Mouse (Mus musculus): ENCODE measurements around the gene Dio2. TPM values are rescaled to one million over a fixed set of nuclear protein-coding genes. Genes with fewer than 3 reads are reported as not detected.

The Dio2 gene
- polyA plus RNA-seq, 1 experiment from 2014 or later, result 0.44 TPM

GRCm38 (mm10) chr12:90694135-90694534 lies 44.1 kb downstream of the Dio2 start:
- 70% methylated on average over 2 of the region's 2 CpGs for WGBS

More at GRCm38 (mm10) chr12:90694135-90694534, 44.1 kb downstream of the Dio2 start:
- H3K9ac ChIP-seq, result no peak overlapping the region
- no peaks in the 10 kb centered on the region for H3K27me3 ChIP-seq
- H3K36me3 ChIP-seq, result no peaks in the 10 kb centered on the region
- H3K4me1 ChIP-seq, result no peaks in the 10 kb centered on the region
- H3K9me3 ChIP-seq, result no peaks in the 10 kb centered on the region
- H3K4me2 ChIP-seq, result no peak overlapping the region
- no peak overlapping the region for H3K4me3 ChIP-seq
- ATAC-seq (ENCODE audit: borderline replicate concordance, extremely low read depth, low FRiP score, low TSS enrichment), result no peak
- no peak overlapping the region for H3K27ac ChIP-seq

All from lung, embryonic 15.5 days (tissue).